Mouse (Mus musculus) megakaryocyte-erythroid progenitor cell, adult 5-6 weeks (primary cell): ENCODE data around the gene Slc15a3. TPM values are rescaled to one million over a fixed set of nuclear protein-coding genes. Genes with fewer than 3 reads are reported as not detected.

Source experiments
- ATAC-seq: replicated peaks from 2 replicates; pipeline ENCODE4 v1.8.0; 2016; ENCODE audit warnings: mild to moderate bottlenecking, inconsistent platforms; ENCODE audit not compliant: severe bottlenecking, poor library complexity, low FRiP score, low TSS enrichment
- total RNA-seq, 2 experiments: library from RNA; stranded (forward) in 1 of 2; stranded (reverse) in 1 of 2; fragments of 200-1000, 215-1000 nt in 1 of 2; fragments of >200 nt in 1 of 2; fragmentation: Nextera tagmentation in 1 of 2; gene quantifications; 2 replicates each; pipeline ENCODE4 v1.2.3; 2014 to 2017

Slc15a3 gene
- total RNA-seq, 2 experiments from 2014 or later = 0.50 to 0.56 TPM

- ATAC-seq = no peak
Measured at GRCm38 (mm10) chr19:10901046-10901445, 61.5 kb downstream of the Slc15a3 start.

GRCm38 (mm10) chr19:10904512-10904911, 65.0 kb downstream of the Slc15a3 start:
- ATAC-seq = no peak

GRCm38 (mm10) chr19:10904927-10905727, 65.6 kb downstream of the Slc15a3 start:
- ATAC-seq = no peak

GRCm38 (mm10) chr19:10905728-10906000, 66.1 kb downstream of the Slc15a3 start:
- no peak for ATAC-seq

- ATAC-seq = peak; percentile 66
Measured at GRCm38 (mm10) chr19:10907891-10908290, 68.4 kb downstream of the Slc15a3 start.

Other genes starting within 250 kb of the Slc15a3 start
- 229 and 288 TPM in 2 replicates for gene Ddb1, start 234.4 kb upstream of the Slc15a3 start, total RNA-seq (2014; fragmentation: Nextera tagmentation)
- 535 and 656 TPM in 2 replicates for gene Ddb1, start 234.4 kb upstream of the Slc15a3 start, total RNA-seq (2017)
- 9.0 and 9.6 TPM in 2 replicates for gene Tkfc, start 234.1 kb upstream of the Slc15a3 start, total RNA-seq (2014; fragmentation: Nextera tagmentation)
- gene Tkfc, start 234.1 kb upstream of the Slc15a3 start, total RNA-seq (2017) = 1.9 and 4.2 TPM in 2 replicates
- 0.90 and 0.99 TPM in 2 replicates for gene Vwce, start 205.5 kb upstream of the Slc15a3 start, total RNA-seq (2014; fragmentation: Nextera tagmentation)
- not detected in 2 replicates for gene Vwce, start 205.5 kb upstream of the Slc15a3 start, total RNA-seq (2017)
- gene Pga5, start 161.7 kb upstream of the Slc15a3 start, total RNA-seq (2014; fragmentation: Nextera tagmentation) = not detected in 2 replicates
- gene Pga5, start 161.7 kb upstream of the Slc15a3 start, total RNA-seq (2017) = not detected in 2 replicates
- gene Vps37c, start 151.0 kb upstream of the Slc15a3 start, total RNA-seq (2014; fragmentation: Nextera tagmentation) = 18.3 and 20.2 TPM in 2 replicates
- 6.9 and 7.8 TPM in 2 replicates for gene Vps37c, start 151.0 kb upstream of the Slc15a3 start, total RNA-seq (2017)
- 3.2 and 3.7 TPM in 2 replicates for gene Cd5, start 100.7 kb upstream of the Slc15a3 start, total RNA-seq (2014; fragmentation: Nextera tagmentation)
- gene Cd5, start 100.7 kb upstream of the Slc15a3 start, total RNA-seq (2017) = not detected in 2 replicates
- 2.4 and 3.2 TPM in 2 replicates for gene Cd6, start 9.7 kb upstream of the Slc15a3 start, total RNA-seq (2014; fragmentation: Nextera tagmentation)
- gene Cd6, start 9.7 kb upstream of the Slc15a3 start, total RNA-seq (2017) = not detected in 2 replicates
- gene Tmem132a, start 30.2 kb downstream of the Slc15a3 start, total RNA-seq (2014; fragmentation: Nextera tagmentation) = 0.10 and 2.4 TPM in 2 replicates
- 0.23 and 0.56 TPM in 2 replicates for gene Tmem132a, start 30.2 kb downstream of the Slc15a3 start, total RNA-seq (2017)
- gene Tmem109, start 42.3 kb downstream of the Slc15a3 start, total RNA-seq (2014; fragmentation: Nextera tagmentation) = 23.4 and 41.0 TPM in 2 replicates
- gene Tmem109, start 42.3 kb downstream of the Slc15a3 start, total RNA-seq (2017) = 11.1 and 21.7 TPM in 2 replicates
- gene Prpf19, start 55.5 kb downstream of the Slc15a3 start, total RNA-seq (2014; fragmentation: Nextera tagmentation) = 148 and 173 TPM in 2 replicates
- 145 and 393 TPM in 2 replicates for gene Prpf19, start 55.5 kb downstream of the Slc15a3 start, total RNA-seq (2017)
- gene Zp1, start 80.9 kb downstream of the Slc15a3 start, total RNA-seq (2014; fragmentation: Nextera tagmentation) = not detected in 2 replicates
- gene Zp1, start 80.9 kb downstream of the Slc15a3 start, total RNA-seq (2017) = not detected in 2 replicates
- gene Ptgdr2, start 97.4 kb downstream of the Slc15a3 start, total RNA-seq (2014; fragmentation: Nextera tagmentation) = not detected in 2 replicates
- not detected in 2 replicates for gene Ptgdr2, start 97.4 kb downstream of the Slc15a3 start, total RNA-seq (2017)
- gene Ccdc86, start 109.5 kb downstream of the Slc15a3 start, total RNA-seq (2014; fragmentation: Nextera tagmentation) = 24.8 and 30.6 TPM in 2 replicates
- 21.0 and 26.2 TPM in 2 replicates for gene Ccdc86, start 109.5 kb downstream of the Slc15a3 start, total RNA-seq (2017)
- gene Ms4a10, start 134.9 kb downstream of the Slc15a3 start, total RNA-seq (2014; fragmentation: Nextera tagmentation) = not detected in 2 replicates
- not detected in 2 replicates for gene Ms4a10, start 134.9 kb downstream of the Slc15a3 start, total RNA-seq (2017)
- not detected in 2 replicates for gene Ms4a15, start 153.5 kb downstream of the Slc15a3 start, total RNA-seq (2014; fragmentation: Nextera tagmentation)
- not detected in 2 replicates for gene Ms4a15, start 153.5 kb downstream of the Slc15a3 start, total RNA-seq (2017)
- not detected in 2 replicates for gene Ms4a18, start 178.3 kb downstream of the Slc15a3 start, total RNA-seq (2014; fragmentation: Nextera tagmentation)
- not detected in 2 replicates for gene Ms4a18, start 178.3 kb downstream of the Slc15a3 start, total RNA-seq (2017)
- gene Ms4a8a, start 241.4 kb downstream of the Slc15a3 start, total RNA-seq (2014; fragmentation: Nextera tagmentation) = not detected in 2 replicates
- gene Ms4a8a, start 241.4 kb downstream of the Slc15a3 start, total RNA-seq (2017) = not detected in 2 replicates